Mouse (Mus musculus) thymus, adult 2 months (tissue): ENCODE data around the gene Wfdc15b.

ENCODE experiments used
- CTCF ChIP-seq: fragments of 200-500 bp; IDR thresholded peaks from 2 replicates; pipeline ENCODE4 v1.5.1; 2012; ENCODE audit warnings: mild to moderate bottlenecking, control low read depth, low read length, moderate library complexity, borderline replicate concordance; ENCODE audit not compliant: control insufficient read depth, poor library complexity, insufficient read depth; ENCODE audit errors: extremely low read depth
- POLR2A ChIP-seq: fragments of 200-500 bp; IDR thresholded peaks from 2 replicates; pipeline ENCODE4 v1.6.1; 2012; ENCODE audit warnings: mild to moderate bottlenecking, low read length, control low read depth, moderate library complexity; ENCODE audit not compliant: control insufficient read depth, poor library complexity, insufficient read depth; ENCODE audit errors: extremely low read depth

- TF ChIP-seq POLR2A, result no peak
- no peak for TF ChIP-seq CTCF
These were observed 10.6 kb downstream of the Wfdc15b start for GRCm38 (mm10) chr2:164210892-164211291.
